Mouse (Mus musculus) c-Kit-positive CD71-negative TER-119-negative erythroid progenitor cells, embryonic 14.5 days (primary cell): ENCODE measurements at regions not wholly inside any gene's neighbourhood (a gene's known extent, or its start where the extent isn't known, plus 50 kb on each side); places are given as distances from the start of the nearest gene placed in this dataset.

Experiments
- DNase-seq: peaks from one replicate; pipeline ENCODE4 v3.0.0-alpha.2; 2013; ENCODE audit warnings: low read depth

GRCm38 (mm10) chr11:112238960-112239884, 542.8 kb upstream of the Sox9 start:
- DNase-seq = no peak

- DNase-seq = no peak
These were observed 529.5 kb upstream of the Sox9 start for GRCm38 (mm10) chr11:112252548-112252947.

GRCm38 (mm10) chr11:112253061-112253460, 529.0 kb upstream of the Sox9 start:
- no peak for DNase-seq

GRCm38 (mm10) chr11:112256326-112256725, 525.7 kb upstream of the Sox9 start:
- no peak for DNase-seq

- no peak for DNase-seq
These were observed 517.9 kb upstream of the Sox9 start for GRCm38 (mm10) chr11:112264077-112264476.

- no peak for DNase-seq
These were observed 511.1 kb upstream of the Sox9 start for GRCm38 (mm10) chr11:112270911-112271310.

GRCm38 (mm10) chr11:112278566-112278965, 503.5 kb upstream of the Sox9 start:
- no peak for DNase-seq

- no peak for DNase-seq
These were observed 499.1 kb upstream of the Sox9 start for GRCm38 (mm10) chr11:112282911-112283310.

GRCm38 (mm10) chr11:112298901-112299341, 483.1 kb upstream of the Sox9 start:
- no peak for DNase-seq

GRCm38 (mm10) chr11:112303091-112303490, 478.9 kb upstream of the Sox9 start:
- no peak for DNase-seq

GRCm38 (mm10) chr11:112325850-112326249, 456.2 kb upstream of the Sox9 start:
- DNase-seq = no peak

- DNase-seq = no peak
These were observed 454.4 kb upstream of the Sox9 start for GRCm38 (mm10) chr11:112327606-112328005.

GRCm38 (mm10) chr11:112345133-112345532, 436.9 kb upstream of the Sox9 start:
- no peak for DNase-seq

- no peak for DNase-seq
These were observed 436.4 kb upstream of the Sox9 start for GRCm38 (mm10) chr11:112345586-112345985.

- DNase-seq = no peak
These were observed 435.9 kb upstream of the Sox9 start for GRCm38 (mm10) chr11:112346089-112346488.

GRCm38 (mm10) chr11:112346532-112346931, 435.5 kb upstream of the Sox9 start:
- no peak for DNase-seq

- no peak for DNase-seq
These were observed 426.7 kb upstream of the Sox9 start for GRCm38 (mm10) chr11:112355311-112355710.

- no peak for DNase-seq
These were observed 415.3 kb upstream of the Sox9 start for GRCm38 (mm10) chr11:112366715-112367114.

- DNase-seq = no peak
These were observed 411.1 kb upstream of the Sox9 start for GRCm38 (mm10) chr11:112370941-112371340.

GRCm38 (mm10) chr11:112400069-112400468, 382.0 kb upstream of the Sox9 start:
- no peak for DNase-seq

- no peak for DNase-seq
These were observed 374.3 kb upstream of the Sox9 start for GRCm38 (mm10) chr11:112407681-112408080.

GRCm38 (mm10) chr11:112412434-112412833, 369.6 kb upstream of the Sox9 start:
- DNase-seq = no peak

GRCm38 (mm10) chr11:112442639-112443038, 339.4 kb upstream of the Sox9 start:
- no peak for DNase-seq

GRCm38 (mm10) chr11:112443890-112444289, 338.1 kb upstream of the Sox9 start:
- DNase-seq = no peak
